Mouse (Mus musculus) heart, adult 18-20 months (tissue): Measurements from ENCODE around the gene Stk32b. TPM values are rescaled to one million over a fixed set of nuclear protein-coding genes. Genes with fewer than 3 reads are reported as not detected.

ENCODE experiments used
- DNase-seq, 2 experiments: peaks; one replicate each; pipeline ENCODE4 v3.0.0; 2021 to 2022; ENCODE audit warnings: mixed read lengths in 1 of 2
- total RNA-seq, 2 experiments: library from RNA; stranded (reverse); gene quantifications; 2 replicates each; pipeline ENCODE4 v1.2.3; 2021

Stk32b gene
- total RNA-seq, 2 experiments from 2014 or later = 0.62 to 0.64 TPM

DNA sequence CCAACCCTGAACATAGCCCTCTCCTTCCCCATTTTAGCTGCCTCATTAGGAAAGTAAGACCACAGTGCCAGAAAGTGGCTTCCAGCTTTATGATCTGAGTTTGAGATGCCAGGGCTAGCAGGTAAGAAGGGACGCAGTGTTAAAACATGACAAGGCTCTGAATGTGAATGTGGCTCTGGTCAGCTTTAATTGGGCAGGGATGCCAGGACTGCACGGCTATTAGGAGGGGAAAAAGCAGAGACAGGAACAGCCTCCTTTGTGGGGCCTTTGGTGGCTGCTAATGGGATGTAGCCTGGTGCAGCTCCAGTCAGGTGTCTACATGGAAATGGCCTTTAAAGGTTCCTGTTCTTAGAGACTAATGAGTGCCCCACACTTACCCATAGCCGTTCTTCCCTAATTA is 52.0 kb downstream of the Stk32b start:
- DNase-seq = no peak

DNA sequence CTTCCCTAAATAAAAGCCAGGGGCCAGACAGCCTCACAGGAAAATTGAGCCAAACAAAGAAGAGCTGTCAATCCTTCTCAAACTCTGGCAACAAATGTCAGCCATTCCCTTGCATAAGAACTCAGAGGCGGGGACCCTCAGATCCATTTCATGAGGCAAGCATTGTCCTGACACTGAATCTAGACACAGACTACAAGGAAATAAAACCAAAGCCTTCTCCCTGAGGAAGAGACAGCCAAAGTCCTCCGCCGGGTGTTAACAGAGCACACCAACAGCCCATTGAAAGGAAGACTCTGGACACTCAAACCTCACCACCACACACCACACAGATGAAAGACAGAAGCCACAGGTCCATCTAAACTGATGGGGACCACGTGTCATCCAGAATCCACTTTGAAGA is 57.8 kb downstream of the Stk32b start:
- no peak for DNase-seq

DNA sequence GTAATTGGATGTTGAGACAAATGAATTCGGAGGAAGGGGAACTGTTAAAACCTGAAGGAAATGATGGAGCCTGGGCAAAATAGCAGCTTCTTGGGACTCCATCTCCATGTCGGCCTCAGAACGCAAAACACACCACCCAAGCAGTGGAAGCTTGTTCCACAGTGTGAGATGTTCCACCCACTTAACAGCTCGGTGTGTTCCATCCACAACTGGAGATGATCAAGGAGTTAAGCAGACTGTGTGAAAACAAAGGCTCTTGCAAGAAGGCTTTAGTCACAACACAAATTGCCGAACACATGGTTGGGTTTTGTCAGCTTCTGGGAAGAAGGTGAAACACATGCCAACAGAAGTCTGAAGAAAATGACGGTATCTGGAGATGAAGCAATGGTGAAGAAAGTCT is 59.2 kb downstream of the Stk32b start:
- DNase-seq = no peak

DNA sequence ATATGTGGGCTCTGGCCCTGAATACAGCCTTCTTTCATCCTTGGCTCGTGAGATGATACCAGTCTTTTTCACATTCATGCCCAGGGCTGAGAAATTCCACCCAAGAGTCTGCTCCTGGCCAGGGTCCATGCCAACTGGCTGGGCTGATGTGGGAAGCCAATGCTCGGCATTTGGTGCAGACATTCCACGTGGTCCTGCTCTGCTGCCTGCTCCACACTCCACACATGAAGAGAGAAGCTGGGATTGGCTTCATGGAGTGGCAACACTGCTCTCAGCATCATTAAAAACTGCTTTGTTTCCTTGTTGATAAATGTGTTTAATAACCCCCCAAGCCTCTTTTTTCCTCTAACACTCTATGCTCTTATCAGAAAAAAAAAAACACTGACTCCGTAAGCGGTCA is 61.8 kb downstream of the Stk32b start:
- no peak for DNase-seq

DNA sequence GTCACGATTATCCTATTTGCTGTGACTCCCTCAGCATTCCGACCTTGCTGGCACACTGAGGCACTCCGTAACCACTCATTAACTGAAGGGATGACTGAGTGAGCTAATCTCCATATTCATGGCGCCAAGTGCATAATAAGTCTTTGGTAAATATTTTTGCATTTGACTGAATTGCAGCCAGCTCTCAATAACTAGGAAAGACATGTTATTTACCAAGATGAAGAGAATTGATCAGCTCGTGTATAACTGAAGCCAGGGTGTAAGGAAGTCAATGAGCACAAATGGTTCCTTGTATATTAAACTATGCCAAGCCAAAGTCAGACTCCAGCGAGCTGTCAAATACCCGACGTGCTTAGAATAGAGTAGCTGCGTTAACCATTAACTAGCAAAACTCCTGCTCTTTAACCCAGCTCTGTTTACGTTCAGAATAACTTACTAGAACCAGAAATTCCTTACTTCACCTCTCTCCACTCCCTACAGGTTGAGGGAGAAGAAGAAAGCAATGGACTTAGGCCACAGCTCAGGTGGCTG is 66.2 kb downstream of the Stk32b start:
- DNase-seq = no peak

DNA sequence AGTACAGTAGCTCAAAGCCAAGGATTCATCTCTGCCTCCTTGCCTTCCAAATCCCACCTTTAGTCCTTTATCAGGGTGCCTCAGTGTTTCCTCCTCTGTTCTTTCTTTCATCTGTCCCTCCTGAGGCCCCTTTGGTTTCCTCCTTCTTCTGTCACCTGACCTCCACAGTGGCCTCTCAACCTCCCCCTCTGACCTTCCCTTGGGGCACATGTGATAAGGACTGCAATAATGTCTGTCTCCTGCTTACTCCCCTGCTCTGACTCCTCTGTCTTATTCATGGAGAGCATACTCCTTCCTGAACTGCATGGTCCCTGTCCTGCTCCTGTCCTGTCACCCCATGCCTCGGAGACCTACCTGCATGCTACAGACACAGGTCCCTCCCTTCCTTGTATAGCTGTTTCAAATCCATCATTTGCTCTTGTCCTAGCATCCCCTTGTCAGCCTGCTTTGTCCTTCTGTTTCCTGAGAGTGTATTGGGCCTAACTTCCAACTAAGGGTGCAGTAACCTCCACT is 66.8 kb downstream of the Stk32b start:
- no peak for DNase-seq

DNA sequence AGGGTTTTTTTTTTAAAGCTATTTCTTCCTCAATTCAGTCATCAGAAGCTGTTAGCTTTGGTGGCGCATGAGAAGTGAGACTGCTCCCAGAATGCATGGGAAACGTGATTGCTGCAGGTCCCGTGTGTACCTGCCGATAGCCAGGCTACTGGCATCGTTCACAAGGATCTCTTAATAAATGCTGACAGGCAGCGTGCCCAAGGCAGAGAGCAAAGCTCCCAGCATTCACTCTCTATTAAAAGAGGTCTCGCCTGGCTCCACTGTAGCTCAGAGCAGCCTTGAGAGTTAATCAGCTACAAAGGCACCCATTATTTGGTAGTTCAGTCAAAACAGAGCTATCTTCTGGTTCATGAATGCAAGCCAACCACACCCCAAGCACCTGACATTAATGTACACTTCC is 72.9 kb downstream of the Stk32b start:
- DNase-seq = no peak

DNA sequence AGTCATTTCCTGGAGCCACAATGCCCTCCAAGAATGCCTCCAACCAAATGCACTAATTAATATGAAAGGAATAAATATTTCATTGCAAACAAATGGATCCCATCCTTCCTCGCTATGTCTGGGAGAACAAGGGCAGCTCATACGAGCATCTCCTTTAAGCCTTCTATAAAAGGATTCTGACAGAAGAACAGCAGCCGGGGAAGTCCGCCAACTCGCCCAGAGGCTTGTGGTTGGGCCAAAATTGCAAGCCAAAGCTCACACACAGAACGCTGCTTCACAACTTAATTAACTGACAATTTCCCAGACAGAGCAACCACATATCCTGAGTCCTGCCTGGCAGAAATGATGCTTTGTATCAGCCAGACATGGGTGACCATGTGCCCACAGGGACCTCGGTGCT is 74.5 kb downstream of the Stk32b start:
- DNase-seq = no peak

DNA sequence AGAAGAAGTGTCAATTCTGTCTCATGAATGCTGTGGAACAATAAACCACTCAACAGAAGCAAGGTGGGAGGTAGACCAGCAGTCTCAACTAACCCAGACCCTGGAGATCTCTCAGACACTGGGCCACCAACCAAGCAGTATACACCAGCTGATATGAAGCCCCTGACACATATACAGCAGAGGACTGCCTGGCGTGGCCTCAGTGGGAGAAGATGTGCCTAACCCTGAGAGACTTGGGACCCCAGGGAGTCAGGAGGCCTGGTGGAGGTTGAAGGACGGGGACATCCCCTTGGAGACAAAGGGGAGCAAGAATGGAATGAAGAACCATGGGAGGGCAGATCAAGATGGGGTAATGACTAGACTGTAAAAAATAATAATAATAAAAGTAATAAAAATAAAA is 82.2 kb downstream of the Stk32b start:
- DNase-seq = no peak

DNA sequence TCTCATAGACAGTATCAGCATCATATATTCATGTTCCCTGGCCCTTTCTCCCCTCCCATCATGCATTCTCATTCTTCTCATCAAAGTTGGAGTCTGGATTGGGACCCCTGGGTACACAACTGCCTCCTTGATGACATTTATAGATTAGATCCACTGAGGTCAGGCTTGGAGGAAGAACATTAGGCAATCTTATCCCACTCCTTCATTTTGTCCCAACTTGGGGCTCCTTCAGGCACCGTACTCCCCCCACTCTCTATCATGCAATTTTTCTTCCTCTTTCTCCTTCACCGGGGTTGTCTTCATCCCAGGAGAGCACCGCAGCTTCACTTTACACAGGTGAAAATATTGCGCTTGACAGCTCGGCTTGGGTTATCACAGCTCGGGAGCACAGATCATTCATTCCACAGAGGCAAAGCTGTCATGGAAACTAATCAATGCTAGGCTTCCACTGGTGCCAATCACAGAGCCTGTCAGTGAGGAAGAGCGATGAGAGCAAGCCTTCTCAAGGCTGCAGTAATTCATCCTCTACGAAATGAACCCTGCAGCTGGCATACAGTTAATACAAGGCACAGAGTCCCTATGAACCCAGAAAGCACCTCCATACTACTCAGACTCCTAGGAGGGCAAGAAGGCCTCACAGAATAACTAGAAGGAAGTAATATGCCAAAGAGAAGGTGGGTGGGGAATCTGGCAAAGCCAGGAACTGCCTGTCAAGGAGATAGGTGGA is 89.4 kb downstream of the Stk32b start:
- DNase-seq = no peak

DNA sequence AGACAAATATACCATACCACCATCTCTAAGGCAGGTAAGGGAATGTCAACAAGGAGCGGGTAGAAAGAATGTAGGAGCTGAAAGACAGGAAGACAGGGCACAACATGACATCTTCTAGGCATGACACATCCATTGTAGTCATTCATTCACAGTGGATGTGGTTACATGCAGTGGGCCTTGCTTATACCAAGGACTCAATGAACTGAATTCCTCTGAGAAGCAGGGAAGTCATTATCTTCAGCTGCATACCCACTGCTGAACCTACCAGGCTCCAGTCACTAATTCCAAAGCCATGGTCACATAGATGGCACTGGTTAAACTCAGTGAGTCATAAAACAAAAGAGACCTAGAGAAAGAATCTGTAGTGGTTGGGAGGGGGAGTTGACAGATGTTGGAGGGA is 105.1 kb downstream of the Stk32b start:
- DNase-seq = no peak

DNA sequence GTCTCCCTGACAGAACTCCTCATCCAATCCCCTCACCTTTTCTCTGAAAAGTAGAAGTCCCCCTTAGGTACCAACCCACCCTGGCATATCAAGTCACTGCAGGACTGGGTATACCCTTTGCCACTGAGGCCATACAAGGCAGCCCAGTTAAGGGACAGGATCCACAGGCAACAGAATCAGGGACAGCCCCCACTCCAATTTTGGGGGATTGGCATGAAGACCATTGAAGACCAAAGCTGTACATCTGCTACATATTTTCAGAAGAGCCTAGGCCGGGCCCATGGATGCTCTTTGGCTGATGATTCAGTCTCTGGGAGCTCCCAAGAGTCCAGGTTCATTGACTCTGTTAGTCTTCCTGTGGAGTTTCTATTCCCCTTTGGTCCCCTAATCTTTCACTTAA is 117.4 kb downstream of the Stk32b start:
- DNase-seq = no peak

DNA sequence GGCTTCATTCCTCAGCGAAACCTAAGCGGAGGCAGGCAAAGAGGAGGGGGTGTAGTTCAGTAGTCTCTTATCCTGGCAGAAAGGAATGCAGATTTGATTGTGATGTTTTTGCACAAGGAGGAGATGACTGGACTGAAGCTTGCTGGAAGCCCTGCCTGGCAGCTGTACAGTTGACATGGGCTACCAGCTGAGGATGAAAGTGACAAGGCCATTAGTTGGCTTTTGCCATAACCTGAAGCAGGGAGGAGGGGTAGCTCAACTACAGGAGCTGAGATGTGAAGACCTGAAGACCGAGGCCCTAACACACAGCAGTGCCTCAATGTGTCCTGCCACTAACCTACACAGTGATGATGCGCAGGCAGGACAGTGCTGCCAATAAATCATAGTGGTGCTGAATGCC is 118.7 kb downstream of the Stk32b start:
- no peak for DNase-seq

DNA sequence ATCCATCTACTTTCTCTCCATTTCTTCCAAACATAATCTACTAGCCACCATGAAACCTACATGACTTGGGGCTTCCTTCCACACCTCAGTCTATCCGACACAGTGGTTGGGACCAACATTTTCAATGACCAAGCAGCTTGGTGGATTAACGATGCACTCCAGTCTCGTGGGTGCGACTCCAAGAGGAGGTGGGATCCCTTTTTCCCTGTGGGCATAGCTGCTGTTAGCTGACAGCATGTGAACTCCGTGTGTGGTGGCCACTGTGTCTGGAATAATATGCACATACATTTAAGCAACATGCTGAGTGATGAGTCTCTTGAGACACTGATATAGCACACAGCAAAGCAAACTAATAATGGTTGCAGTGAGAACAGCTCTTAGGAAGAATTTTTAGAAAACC is 124.6 kb downstream of the Stk32b start:
- DNase-seq = no peak

DNA sequence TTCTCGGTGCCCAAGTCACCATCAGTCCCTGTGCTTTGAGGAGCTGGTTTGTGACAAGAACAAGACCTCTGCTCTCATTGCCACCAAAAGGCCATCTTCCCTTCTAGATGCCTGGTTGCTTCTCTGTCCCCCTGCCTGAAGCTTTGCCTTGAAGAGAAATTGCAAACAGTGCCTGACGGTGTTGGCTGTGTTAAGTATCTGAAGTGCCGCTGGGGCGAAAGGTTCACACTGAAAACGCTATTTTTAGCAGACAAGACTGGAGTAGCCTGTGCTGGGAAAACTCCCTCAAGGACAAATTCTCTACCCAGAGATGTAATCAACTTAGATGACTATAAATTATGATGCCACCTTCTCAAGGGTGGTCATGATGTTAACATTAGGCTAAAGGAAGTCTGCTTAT is 129.1 kb downstream of the Stk32b start:
- peak; percentile 17 to 30 for DNase-seq

DNA sequence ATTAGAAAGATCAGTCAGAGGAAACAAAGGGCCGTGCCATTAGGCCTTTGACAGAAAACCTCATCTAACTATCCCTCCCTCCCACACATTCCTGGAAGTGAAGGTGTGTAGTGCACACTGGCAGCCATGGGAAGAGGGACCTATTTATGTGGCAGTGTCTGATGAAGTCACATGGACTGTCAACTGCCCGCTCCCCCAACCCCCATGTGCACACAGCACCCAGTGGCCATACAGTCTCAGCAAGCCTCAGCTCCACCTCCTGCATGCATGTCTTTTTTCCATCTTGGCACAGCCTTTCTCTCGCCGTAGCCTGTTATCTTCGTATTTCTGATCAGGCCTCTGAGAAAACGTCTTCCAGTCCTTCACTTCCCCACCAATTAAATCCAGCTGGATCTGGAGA is 130.9 kb downstream of the Stk32b start:
- no peak for DNase-seq

DNA sequence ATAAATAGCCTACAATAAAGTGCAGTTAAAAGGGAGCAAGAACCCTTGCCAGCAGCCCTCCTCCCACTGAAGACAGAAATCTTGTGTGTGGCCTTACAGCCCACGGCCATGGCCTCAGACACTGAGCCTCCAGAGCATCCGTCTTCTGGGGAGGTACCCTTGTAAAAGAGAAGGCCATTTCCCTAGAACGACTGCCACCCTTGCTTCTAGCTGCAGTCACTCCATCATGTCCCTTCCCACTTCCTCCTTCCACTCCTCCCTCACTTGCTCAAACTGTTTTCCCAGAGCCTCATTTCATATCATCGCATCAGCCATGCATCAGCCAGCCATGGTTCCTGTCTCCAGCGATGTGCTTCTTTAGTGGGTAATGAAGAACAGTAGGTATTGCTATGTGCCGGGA is 141.5 kb downstream of the Stk32b start:
- DNase-seq = no peak

DNA sequence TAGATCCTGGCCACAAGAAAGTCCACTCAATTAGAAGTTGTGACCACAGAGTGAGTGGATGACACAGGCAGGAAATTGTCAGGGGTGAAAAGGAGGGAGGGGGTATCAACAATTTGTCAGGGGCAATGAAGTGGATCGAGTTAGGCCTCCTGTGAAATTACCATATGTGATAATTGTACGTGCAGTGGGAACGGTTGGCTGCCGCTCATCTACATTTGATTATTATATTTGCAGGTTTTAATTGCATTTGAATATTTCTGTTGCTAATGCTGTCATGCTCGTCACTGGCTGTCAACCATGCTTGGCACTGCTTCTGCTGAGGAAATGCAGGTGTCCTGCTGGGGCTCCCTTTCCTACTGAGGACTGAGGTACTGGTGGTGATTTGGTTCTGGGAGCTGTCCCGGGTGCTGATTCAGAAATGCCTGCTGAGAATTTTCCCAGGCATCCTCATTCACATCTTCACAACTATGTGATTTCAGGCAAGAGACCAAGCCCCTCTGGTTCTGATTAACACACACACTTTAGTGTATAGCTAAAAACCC is 159.6 kb downstream of the Stk32b start:
- DNase-seq = peak in 1 of 2 experiments; percentile 7

DNA sequence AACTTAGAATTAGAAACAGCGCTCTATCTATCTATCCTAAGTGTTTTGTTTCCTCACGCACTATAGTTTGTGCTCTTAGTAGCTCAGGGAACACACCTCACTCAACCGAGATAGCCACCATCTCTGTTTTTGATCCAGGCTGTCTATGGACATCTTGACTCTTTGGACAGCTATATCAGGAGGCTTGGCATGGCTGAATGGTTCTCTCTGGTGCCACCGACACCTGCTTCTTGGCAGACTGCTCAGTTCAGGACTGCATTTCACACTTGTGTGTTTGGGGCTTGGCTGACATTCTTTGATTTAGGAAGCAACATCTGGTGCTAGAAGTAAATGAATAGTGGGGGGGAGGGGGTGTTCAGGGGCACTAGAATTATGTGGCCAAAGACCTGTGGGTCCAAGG is 162.7 kb downstream of the Stk32b start:
- peak in 1 of 2 experiments; percentile 6 for DNase-seq

DNA sequence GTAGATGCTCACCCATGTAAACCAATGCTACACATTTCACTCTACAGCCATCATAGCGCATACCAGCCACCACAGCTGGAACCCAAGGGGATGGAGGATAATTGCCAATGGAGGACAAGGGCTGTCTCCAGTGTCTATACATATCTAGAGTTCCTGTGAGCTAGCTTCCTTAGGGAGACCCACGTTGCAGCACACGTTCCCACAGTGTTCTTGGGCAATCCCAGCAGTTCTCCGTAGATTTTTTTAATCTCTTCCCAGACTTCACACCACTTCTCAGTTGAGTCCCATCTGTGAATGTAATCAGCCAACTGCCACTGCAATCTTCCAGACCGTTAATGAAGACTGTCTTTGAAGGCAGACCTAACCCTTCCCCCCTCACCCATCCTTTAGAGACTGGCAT is 165.3 kb downstream of the Stk32b start:
- DNase-seq = no peak

DNA sequence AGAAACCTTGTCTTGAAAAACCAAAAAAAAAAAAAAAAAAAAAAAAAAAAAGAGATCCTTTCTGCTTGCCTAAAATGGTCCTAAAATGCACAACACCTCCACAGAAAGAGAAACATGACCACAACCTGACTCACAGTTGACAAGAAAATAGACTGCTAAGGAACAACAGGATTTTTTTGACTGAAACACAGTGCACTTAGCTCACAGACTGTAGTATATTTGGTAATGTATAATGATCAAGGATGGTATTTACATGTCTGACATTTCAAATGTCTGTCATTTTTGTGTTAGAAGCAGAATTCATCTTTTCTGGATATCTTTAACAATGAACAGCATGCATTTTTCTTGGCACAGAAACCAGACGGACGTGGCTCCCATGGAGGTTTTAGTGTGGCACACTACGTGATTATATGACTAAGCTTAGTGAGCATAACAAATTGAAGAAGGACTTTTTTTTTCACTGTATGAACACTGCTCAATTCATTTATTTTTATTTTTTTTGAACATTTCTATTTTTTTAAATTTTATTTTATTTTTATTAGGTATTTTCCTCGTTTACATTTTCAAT is 181.2 kb downstream of the Stk32b start:
- no peak for DNase-seq

DNA sequence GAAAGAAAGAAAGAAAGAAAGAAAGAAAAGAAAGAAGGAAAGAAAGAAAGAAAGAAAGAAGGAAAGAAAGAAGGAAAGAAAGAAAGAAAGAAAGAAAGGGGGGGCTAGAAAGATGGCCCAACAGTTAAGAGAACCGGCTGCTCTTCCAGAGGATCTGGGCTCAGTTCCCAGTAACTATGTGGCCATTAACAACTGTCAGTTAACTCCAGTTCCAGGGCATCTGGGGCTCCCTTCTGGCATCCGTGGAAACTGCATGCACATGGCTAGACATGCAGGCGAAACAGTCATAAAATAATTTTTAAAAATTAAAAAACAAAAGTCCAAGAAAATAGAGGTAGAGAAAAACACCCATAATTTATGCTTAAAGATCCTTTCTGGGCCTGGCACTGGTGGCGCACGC is 181.7 kb downstream of the Stk32b start:
- DNase-seq = no peak

DNA sequence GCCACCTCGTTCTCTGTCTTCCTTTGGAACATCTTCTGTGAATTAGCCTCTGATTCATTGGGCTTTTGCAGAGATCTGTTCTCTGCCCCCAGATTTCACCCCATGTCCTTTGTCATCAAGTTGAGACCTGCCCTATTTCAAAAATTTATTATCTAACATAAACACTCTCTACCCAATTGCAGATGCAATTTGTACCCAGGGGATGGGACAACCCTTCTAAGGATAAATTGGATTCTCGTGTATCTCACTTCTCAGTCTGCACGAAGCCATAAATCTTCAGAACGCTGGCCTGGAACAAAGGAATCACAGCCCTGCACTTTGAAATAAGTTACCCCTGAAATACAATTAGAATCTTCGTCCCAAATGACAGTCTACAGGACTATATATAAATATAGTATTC is 191.6 kb downstream of the Stk32b start:
- DNase-seq = no peak

DNA sequence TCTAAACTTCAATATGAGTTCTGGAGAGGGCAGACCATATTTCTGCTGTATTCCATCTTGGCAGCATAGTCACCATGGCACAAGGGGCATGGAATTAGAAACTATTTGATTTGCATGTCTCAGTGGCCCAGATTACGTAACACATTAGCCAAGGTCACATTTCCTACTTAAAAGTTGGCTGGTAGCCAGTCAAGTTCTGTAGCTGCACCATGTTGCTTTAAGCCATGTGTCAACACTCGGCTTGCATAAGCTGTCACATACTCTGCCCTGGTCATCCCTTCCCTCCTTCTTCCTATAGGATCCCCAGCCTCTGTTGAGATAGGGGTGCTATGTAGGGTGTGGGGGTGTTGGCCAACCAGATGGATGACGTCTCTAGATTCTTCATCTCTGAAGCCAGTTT is 196.5 kb downstream of the Stk32b start:
- DNase-seq = peak; percentile 15 to 16
